Mouse (Mus musculus): ENCODE data around the gene Olfr715. TPM values are rescaled to one million over a fixed set of nuclear protein-coding genes. Genes with fewer than 3 reads are reported as not detected.
"Not testable (repeated sequence)": the region's sequence is repeated elsewhere in the genome, so short reads cannot be mapped to it uniquely, and the experiment has no call there.

The Olfr715 gene
- polyA plus RNA-seq (2012; rRNA removed), result not detected in 2 replicates

GRCm38 (mm10) chr7:107130983-107131382, at the start of gene Olfr715:
TSS of gene Olfr715 (minus strand) at chr7:107131083.
- DNase-seq (ENCODE audit: low read depth), result not testable (repeated sequence)

GRCm38 (mm10) chr7:107180406-107180805, 49.5 kb upstream of the Olfr715 start:
- no peak for DNase-seq (ENCODE audit: low read depth)

GRCm38 (mm10) chr7:107166690-107167089, 35.8 kb upstream of the Olfr715 start, which contains the start of gene Nlrp14:
TSS of gene Nlrp14 (plus strand) at chr7:107166990.
- DNase-seq (ENCODE audit: low read depth), result no peak

- DNase-seq (ENCODE audit: low read depth), result not testable (repeated sequence)
Observed at GRCm38 (mm10) chr7:107138027-107138426, 7.1 kb upstream of the Olfr715 start, which contains the start of gene Olfr716. TSS of gene Olfr716 (plus strand) at chr7:107138327.

GRCm38 (mm10) chr7:107110269-107110668, 20.6 kb downstream of the Olfr715 start, which contains the start of gene Olfr715b:
TSS of gene Olfr715b (minus strand) at chr7:107110369.
- DNase-seq (ENCODE audit: low read depth), result not testable (repeated sequence)

DNA sequence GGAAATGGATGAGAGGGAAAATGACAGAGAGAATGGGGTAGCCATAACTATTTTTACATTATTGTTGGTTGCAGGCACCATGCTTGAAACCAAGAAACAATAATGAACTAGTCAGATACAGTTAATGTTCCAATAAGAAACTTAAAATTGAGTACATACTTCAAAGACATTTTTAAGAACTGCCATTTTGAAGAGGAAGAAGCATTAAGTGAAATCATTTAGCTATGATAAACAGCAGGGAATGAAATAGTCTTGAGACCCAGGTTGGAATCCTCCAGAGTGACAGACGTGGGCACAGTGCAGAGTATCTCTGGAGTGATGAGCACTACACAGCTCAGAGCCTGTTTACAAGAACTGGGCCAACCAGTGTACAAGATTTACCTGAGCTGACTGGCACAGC, 38.0 kb downstream of the Olfr715 start, which contains the start of gene Olfr17:
Gene Olfr17 (plus strand): TSS at position 301 of the 400 bp plus-strand sequence.
- no peak for DNase-seq (ENCODE audit: low read depth)

Other genes with a start within 250 kb of the Olfr715 start
- gene Olfr706, start 242.9 kb downstream of the Olfr715 start, polyA plus RNA-seq (2012; rRNA removed), result not detected in 2 replicates
- gene Olfr707, start 229.8 kb downstream of the Olfr715 start, polyA plus RNA-seq (2012; rRNA removed), result not detected in 2 replicates
- not detected in 2 replicates for gene Olfr1532-ps1, start 223.1 kb downstream of the Olfr715 start, polyA plus RNA-seq (2012; rRNA removed)
- gene Olfr709-ps1, start 198.9 kb downstream of the Olfr715 start, polyA plus RNA-seq (2012; rRNA removed), result not detected in 2 replicates
- not detected in 2 replicates for gene Olfr710, start 182.8 kb downstream of the Olfr715 start, polyA plus RNA-seq (2012; rRNA removed)
- not detected in 2 replicates for gene Olfr6, start 167.1 kb downstream of the Olfr715 start, polyA plus RNA-seq (2012; rRNA removed)
- not detected in 2 replicates for gene Olfr711, start 155.6 kb downstream of the Olfr715 start, polyA plus RNA-seq (2012; rRNA removed)
- not detected in 2 replicates for gene Olfr2, start 125.0 kb downstream of the Olfr715 start, polyA plus RNA-seq (2012; rRNA removed)
- gene Olfr713, start 99.9 kb downstream of the Olfr715 start, polyA plus RNA-seq (2012; rRNA removed), result not detected in 2 replicates
- not detected in 2 replicates for gene Olfr714, start 60.1 kb downstream of the Olfr715 start, polyA plus RNA-seq (2012; rRNA removed)
- not detected in 2 replicates for gene Olfr17, start 37.9 kb downstream of the Olfr715 start, polyA plus RNA-seq (2012; rRNA removed)
- gene Olfr715b, start 20.7 kb downstream of the Olfr715 start, polyA plus RNA-seq (2012; rRNA removed), result not detected in 2 replicates
- not detected in 2 replicates for gene Olfr716, start 7.2 kb upstream of the Olfr715 start, polyA plus RNA-seq (2012; rRNA removed)
- gene Nlrp14, start 35.9 kb upstream of the Olfr715 start, polyA plus RNA-seq (2012; rRNA removed), result 0.19 and 0.28 TPM in 2 replicates
- 0.07 and 0.20 TPM in 2 replicates for gene Rbmxl2, start 78.4 kb upstream of the Olfr715 start, polyA plus RNA-seq (2012; rRNA removed)
- 0.26 and 0.51 TPM in 2 replicates for gene Syt9, start 239.6 kb upstream of the Olfr715 start, polyA plus RNA-seq (2012; rRNA removed)

Data from gonadal fat pad, adult 2 months (tissue).